Mouse (Mus musculus) C2C12 (cell line): Measurements from ENCODE around the gene Olfr924.

Experiments used
- CTCF ChIP-seq: IDR thresholded peaks from one replicate; pipeline ENCODE4 v1.5.1; 2011; ENCODE audit not compliant: control insufficient read depth, insufficient read depth, insufficient read length
- MAX ChIP-seq: IDR thresholded peaks from one replicate; pipeline ENCODE4 v1.6.1; 2011; ENCODE audit warnings: mild to moderate bottlenecking, control low read depth
- MYOD1 ChIP-seq: IDR thresholded peaks from one replicate; pipeline ENCODE4 v1.6.1; 2011; ENCODE audit warnings: low read depth; ENCODE audit not compliant: control insufficient read depth, insufficient read length
- USF1 ChIP-seq: IDR thresholded peaks from one replicate; pipeline ENCODE4 v1.6.1; 2011; ENCODE audit warnings: low read depth, mild to moderate bottlenecking, control low read depth, moderate library complexity

DNA sequence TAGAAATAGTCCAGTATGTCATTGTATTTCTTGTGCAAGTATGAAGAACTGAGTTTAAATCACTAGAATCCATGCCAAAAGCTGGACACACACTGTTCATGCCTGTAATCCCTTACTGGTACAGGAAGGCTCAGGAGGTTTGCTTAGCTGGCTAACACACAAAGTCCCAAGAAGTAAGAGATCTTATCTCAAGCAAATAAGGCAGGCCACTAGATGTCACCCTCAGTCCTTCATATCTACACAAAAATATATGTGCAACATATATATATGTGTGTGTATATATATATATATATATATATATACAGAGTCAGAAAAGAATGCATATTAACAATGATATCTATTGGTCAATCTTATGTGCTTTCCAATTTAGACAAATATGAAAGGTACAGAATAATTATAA lies 38.6 kb upstream of the Olfr924 start:
- TF ChIP-seq CTCF (no peak), USF1 (no peak), MAX (no peak), MYOD1 (no peak)
